Mouse (Mus musculus) liver, postnatal 0 days (tissue): ENCODE results near the gene Slc25a53.

Experiments
- CTCF ChIP-seq: sonication (generic); IDR thresholded peaks from 2 replicates; pipeline ENCODE4 v1.5.1; 2016; ENCODE audit warnings: antibody characterized with exemption, low read depth
- EP300 ChIP-seq: IDR thresholded peaks from 2 replicates; pipeline ENCODE4 v1.6.1; 2016; ENCODE audit warnings: antibody characterized with exemption, low read depth, mild to moderate bottlenecking

GRCm38 (mm10) chrX:137015099-137015709 lies 22.9 kb downstream of the Slc25a53 start:
- peak; percentile 67 for TF ChIP-seq CTCF
- TF ChIP-seq EP300: no peak
